Mouse (Mus musculus) spleen, adult 12 weeks (tissue): Measurements from ENCODE around the gene P3h1.
A peak's percentile ranks its signal among the peaks of the same experiment; 100 is the strongest.

Source experiments
- DNase-seq: peaks from one replicate; pipeline ENCODE4 v3.0.0; 2022; ENCODE audit warnings: low spot score

The P3h1 gene

DNA sequence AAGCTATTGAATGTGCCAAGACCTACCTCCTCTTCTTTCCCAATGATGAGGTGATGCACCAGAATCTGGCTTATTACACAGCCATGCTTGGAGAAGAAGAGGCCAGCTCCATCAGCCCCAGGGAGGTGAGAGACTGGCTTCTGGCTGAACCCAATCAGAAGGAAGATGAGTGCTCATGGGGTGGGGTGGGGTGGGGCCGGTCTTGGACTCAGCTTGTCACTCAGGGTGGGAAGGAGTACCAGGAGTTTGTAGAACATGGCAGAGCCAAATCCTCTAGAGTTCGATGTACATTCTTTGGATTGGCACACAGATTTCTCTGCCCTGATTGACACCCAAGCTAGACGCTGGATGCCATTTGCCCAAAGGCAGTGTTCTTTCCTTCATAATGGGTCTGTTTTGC is 5.9 kb downstream of the P3h1 start:
- no peak for DNase-seq

DNA sequence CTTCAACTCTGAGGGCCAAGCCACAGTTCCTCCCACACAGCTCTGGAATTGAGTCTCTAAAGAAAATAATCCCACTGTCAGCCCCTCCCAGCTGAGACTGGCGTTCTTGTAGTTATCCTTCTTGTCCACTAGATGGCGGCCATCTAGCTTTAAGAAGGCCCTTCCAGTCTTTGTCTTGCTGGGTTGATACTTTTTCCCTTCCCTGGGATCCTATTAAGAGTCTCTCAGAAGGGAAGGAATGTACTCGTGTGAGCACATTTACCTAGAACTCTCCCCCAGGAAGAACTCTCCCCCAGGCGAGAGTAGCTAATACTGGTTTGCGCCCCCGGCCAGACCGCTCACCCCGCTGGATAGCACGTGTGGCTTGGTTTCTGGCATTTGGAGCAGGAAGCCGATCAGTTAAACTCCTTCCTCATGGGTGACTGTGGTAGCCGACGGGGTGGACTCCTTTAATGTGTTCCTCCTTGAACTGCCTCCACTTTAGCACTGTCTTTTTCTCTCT is 6.5 kb downstream of the P3h1 start:
- peak; percentile 29 for DNase-seq

DNA sequence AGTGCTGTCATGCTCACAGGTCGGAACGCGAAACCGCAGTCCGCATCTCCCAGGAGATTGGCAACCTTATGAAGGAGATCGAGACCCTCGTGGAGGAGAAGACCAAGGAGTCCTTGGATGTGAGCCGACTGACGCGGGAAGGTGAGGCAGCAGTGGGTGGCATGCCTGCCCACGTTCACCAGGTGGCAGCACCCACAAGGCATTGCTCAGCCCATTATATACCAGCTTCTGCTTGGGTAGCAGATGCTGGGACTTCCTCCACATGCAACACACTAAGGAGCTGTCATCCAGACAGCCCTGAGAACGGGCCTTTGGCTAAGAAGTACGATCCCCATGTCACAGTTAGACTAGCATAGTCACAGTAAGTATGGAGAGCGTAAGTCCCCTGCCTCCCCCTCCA is 8.9 kb downstream of the P3h1 start:
- no peak for DNase-seq

DNA sequence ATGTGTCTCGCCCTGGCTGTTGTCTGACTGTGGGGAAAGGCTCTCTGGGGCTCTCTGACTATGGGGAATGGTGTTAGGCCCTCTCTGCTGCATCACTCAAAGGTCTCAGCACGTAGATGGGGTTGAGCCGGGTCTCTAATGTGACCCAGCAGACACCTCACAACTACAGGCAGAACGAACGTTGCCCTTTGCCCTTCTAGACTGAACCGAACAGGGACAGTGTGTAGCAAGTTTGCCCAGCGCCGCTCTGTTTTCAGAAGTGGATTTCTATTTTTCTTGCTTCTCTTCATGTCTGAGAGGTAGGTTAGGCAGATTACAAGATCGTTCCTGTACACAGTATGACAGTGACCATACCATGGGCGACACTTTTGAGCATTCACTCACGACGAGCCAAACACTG is 9.9 kb downstream of the P3h1 start:
- DNase-seq, result no peak

DNA sequence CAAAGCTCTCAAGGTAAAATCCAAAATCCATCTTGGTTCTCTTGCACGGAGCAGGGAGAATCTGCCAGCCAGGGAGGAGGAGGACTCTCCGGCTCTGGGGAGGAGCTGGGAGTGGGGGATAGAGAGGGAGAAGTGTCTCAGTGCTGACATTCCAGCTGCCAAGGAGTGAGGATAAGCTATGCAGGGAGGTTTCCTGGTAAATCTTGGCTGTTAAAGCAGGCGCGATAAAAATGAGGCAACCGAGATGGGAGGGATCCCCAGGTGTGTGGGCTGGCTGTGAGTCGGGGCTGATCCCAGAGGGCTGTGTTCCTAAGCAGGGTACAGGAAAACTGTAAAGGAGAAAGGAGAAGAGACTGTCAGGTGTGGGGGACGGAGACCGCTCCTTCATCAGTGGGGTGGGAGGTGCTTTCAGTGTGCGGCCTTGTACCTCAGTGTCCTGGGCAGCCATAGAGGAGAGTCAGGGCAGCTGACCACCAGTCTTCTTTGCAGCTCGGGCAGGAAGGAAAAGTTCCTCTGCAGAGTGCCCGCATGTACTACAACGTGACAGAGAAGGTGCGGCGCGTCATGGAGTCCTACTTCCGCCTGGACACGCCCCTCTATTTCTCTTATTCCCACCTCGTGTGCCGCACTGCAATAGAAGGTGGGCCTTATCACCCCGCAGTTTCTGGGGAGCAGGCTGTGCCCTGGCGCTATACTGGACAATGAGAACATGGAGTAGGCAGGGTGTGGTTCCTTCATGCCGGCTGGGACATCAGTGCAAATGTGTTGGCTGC is 11.9 kb downstream of the P3h1 start:
- DNase-seq, result no peak

DNA sequence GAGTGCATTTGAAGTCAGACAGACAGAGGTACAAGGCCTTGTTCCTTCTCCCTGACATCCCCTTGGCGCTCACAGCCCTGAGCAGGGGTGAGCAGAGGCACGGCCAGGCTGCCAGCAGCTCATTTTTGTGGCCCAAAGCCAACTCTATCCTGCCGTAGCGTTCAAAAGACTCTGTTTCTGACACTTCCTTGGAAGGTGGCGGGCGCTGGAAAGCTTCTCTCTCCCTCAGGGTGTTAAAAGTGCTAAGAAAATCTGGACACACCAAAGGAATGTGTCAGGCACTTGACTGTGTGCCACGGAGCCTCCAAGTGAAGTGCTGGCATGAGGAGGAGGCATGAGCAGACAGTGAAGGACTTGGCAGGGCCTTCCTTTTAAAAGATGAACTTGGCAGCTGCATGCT is 12.8 kb downstream of the P3h1 start:
- no peak for DNase-seq

DNA sequence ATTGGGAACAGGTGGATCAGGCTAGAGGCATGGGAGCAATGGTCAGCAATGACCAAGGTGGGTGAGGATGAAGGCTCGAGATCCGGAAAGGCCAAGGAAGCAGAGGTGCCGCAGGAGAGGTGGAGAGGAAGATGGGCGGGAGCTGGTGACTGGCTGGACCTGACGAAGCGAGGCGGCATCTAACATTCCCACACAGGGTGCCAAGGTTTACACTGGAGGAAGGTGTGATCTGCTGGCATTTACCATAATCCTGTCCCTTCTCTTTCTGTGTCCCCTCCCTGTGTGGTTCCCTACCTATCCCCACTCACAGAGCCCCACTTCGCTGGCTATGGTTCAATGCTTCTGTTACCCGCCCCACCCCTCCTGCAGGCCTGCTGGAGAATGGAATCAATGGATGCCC is 13.2 kb downstream of the P3h1 start:
- no peak for DNase-seq

DNA sequence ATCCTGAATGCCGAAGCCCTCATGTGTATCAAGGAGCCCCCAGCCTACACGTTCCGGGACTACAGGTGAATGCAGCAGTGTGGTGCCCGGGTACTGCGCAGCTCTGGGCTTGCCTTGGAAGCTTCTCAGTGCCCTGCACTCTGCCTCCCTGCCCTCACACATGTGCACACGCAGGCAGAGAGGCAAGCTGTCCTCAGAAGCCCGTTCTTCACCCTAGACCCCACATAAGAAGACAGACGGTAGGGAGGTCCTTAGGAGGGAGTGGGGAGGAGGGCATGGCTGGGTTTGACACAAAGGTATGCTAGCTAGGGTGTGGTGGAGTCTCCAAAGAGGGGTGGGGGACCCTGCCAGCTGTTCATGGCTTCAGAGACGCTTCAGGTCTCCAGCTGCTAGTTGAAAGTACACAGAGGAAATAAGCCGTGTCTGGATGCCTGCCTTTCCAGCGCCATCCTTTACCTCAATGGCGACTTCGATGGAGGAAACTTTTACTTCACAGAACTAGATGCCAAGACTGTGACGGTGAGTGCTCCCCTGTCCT is 14.0 kb downstream of the P3h1 start:
- no peak for DNase-seq

DNA sequence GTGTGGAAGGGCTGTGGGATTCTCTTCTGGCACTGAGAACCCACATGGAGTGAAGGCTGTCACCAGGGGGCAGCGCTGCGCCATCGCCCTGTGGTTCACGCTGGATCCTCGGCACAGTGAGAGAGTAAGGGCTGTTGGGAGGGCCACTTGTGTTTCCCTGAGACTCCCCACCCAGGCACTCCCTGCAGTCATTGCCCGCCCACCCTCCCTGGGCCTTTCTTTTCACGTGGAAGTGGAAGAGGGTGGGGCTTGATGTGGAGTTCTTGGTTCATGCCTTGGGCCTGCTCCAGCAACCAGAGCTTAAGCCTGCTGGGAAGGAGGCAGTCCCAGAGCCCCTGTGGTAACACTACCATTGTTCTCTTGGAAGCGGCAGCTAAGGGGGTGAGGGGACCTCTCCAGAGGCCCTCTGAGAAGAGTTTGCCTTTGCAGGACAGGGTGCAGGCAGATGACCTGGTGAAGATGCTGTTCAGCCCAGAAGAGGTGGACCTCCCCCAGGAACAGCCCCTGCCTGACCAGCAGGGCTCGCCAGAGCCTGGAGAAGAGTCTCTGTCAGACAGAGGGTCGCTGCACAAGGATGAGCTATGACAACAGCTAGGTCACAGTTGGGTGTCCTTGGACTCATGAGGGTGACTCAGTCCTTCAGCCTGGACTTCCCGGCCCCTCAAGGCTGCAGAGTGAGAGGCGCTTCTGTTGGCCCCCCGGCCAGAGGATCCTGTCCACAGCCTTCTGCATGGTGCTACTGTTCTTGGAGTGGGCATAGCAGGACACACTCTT is 14.9 kb downstream of the P3h1 start:
- peak; percentile 29 for DNase-seq

DNA sequence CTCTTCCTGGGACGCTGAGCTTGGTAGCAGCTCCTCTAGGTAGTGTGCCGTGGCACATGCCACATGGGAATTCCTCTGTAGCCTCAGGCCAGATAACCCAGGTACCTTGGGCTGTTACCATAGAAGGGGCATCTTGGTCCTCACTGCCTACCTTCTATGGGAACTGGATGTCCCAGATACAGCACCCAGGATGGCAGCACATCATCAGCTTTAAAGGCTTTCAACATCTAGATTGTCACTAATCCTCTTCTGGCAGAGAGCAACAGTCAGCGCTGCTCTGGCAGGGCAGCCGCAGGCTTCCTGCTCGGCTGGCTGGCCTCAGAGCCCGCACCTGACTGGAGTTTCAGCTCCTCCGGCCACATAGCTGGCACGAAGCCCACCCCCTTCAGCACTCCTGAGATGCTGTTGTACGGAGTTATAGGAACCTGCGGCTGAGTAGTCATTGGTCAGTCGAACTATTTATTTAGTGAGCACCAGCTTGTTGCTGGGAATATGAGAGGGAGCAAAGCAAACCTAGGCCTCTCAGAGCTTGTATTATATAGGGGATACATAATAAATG is 15.8 kb downstream of the P3h1 start:
- no peak for DNase-seq

DNA sequence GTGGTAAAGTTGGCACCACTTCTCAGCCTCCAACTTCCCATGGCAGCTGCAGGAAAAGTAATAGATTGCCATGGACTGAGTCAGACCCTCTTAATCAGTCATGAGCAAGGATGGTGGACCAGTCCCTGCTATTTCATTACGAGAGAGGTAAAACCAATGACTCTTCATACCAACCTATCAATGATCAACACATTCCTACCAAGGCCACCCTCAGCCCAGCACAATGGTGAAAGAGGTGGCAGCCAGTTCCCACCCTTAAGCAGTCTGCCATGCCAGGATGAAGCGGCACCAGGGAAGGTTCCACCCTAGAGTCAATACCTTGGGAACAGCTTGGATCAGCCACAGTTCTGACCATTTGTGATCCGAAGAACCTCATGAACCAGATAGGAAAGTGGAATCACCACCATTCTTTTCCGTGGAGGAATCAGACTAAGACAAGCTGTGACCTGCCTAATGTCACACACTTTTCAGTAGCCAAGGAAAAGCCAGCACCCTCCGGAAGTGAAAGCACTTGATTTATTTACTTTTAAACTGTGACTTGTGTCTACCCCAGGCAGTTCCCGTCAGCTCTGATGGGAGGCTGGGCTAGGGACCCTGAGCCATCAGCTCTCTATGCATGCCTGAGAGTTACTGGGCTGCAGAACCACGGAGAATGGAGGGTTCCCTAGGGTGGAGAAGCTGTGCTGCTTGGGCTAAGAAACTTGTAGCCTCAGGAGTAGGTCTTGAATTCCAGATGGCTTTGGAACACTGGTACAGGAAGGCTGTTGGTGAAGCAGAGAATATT is 19.5 kb downstream of the P3h1 start:
- DNase-seq, result no peak

DNA sequence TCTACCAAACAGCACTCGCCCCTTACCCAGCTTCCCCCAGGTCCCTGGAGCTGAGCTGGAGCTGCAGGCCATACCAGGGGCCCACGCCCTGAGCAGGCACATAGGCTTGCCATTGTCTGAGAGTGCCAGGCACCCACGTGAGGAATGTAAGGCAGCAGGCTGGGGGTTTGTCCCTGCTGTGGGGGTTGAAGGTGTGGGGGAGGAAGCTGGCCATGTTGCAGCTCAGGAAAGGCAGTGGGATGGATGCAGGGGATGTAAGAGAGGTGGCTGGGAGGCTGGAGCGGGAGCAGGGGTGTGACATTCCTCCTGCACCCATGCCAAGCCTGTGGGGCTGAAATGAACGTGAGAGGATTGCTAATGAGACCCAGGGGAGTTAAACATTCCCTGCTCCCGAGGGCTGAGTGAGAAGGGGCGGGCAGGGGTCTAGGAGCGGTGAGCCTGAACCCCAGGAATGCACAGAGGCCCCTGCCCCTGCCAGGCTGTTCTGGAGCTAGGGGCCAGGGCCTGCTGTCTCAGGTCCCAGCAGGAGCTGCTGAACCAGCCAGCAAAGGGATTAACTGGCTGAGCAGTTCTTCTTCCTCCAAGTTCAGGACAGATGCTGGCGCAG is 21.4 kb downstream of the P3h1 start:
- DNase-seq, result no peak

DNA sequence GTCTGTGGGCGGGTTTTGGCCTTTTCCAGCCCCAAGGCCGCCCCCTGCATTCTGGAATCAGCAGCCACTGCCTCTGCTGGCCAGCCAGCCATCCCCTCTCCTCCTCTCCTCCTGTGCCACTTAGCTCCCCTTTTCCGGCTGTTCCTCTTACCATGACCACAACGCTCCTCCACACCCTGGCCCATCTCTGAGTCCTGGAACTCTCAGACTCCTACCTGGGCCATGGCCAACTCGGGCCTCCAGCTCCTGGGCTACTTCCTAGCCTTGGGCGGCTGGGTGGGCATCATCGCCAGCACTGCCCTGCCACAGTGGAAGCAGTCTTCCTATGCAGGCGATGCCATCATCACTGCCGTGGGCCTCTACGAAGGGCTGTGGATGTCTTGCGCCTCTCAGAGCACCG is 22.6 kb downstream of the P3h1 start, which contains the start of gene Cldn19:
Gene Cldn19, plus strand, starts transcription at position 64 of the 400 bp plus-strand sequence.
- DNase-seq, result no peak

DNA sequence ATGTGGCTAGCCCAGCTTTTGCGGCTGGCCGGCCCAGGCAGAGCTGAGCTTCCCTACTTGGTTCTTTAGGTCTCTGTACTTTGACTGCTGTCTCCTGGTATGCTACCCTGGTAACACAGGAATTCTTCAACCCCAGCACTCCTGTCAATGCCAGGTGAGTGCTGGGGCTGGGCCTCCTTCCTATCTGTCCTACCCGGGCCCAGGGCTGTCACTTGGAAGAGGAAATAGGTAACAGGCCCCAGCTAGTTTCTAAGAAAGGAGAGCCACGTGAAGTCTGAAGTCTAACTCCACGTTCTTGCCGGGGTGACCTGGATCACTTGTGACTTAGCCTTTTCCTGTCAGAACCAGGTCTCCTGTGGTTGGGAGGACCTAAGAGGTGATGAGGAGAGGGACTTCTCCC is 24.4 kb downstream of the P3h1 start:
- no peak for DNase-seq

DNA sequence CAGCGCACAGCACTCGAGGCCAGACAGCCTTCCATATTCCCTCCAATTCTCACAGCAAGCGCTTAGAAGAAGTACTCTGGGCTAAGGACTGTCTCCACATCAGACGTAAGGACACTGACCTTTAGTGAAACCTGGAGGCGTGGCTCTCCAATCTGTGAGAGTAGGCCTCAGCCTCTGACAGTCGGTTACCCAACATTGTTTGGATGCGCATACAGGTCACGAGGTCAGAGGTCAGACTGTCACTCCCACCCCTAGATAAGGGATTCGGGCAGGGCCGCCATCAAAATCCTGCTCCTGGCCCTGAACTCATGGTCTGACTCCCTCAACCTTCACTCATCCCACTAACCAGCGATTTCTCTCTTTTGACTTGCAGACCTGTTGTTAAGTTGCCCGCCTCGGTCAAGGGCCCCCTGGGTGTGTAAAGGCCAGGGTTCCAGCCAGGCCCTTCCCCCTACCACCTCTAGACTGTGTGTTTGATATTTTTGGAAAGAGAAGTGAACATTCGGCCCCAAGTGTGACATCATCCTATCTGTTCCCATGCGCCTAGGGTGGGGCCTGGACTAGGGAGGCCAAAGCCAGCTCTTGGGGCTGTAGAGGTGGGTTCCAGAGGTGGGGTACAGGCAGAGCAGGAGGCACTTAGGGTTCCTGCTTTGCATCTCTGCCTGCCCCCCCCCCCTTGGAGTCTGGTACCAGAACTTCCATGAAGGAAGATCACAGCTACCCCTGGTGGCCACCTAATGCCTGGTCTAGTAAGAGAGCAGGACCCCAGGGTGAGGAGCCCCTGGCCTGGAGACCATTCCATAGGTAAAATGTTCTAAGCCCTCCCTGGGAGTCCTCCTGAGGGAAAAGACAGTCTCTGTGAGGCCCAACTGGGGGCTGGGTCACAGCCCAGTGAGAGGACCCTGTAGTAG is 26.9 kb downstream of the P3h1 start:
- no peak for DNase-seq

DNA sequence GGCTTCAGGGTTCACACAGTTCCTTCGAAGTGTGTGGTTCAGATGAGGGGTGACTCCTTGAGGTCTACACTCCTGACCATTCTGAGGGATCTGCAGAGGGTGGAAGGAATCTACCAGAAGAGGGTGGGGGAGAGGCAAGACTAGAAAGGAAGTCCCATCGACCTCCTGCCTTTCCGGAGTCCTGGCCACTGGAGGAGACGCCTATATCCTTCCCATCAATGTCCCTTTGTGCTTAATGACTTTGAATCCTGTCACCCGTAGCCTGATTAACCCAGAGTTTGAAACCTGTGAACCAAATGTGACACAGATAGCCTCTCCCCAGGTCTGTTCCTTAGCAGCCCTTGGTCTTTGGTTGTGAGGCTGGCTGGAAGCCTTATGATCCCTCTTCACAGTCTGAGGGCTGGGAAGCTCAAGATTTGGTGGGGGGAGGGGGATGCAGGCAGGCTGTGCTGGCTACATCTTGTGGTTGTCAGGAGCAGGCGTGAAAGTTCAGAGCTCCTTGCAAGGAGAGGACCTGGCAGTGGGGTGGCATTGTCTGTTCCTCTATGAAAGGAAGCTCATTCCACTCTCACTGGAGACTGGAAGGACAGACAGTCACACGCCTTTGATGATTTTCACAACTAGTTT is 28.5 kb downstream of the P3h1 start:
- no peak for DNase-seq

DNA sequence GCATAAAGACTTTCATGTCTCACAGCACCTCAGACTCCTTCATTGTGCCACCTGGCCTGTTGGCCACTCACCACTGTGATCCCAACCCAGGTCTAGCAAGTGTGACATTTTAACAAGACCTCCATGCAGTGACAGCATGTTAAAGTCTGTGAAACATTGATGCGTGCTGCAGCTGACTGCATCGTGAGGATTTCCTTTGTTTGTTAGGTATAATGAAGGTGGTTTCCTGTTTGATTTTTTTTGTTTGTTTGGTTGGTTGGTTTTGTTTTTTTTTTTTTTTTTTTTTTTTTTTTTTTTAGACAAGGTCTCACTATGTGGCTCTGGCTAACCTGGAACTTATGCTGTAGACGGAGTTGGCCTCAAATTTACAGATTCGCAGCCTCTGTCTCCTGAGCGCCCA is 29.8 kb downstream of the P3h1 start:
- no peak for DNase-seq

DNA sequence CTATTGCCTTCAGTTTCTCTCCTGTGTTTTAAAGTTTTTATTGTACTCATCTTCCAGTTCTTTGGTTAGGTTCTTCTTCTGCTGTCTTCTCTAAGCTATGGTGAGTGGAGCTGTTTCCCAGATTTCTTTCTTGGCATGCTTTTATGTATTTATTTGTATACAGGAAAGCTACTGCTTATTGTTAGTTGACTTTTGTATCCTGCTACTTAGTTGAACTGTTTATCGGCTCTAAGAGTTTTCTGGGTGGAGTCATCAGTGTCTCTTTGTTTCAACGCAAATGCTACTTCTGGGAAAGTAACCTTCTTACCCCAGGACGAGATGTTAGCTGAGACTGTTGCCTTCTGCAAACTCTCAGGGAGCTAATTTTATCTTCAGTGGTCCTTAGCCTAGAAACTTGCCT is 30.7 kb downstream of the P3h1 start:
- no peak for DNase-seq

DNA sequence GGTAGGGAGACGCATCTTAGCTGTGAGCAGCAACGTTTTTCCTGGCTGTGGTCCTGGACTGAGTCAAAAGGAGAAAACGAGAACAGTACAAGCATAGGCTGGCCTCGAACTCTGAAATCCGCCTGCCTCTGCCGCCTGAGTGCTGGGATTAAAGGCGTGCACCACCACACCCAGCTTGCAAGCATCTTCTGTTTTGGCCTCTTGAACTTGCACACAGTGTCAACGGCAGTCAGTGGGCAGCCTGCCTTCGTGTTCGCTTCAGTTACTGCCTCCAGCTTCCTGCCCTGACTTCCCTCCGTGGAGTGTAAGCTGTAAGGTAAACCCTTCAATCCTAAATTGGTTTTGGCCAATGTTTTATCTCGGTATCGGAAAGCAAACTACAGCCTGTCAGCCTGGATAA is 33.9 kb downstream of the P3h1 start:
- no peak for DNase-seq

DNA sequence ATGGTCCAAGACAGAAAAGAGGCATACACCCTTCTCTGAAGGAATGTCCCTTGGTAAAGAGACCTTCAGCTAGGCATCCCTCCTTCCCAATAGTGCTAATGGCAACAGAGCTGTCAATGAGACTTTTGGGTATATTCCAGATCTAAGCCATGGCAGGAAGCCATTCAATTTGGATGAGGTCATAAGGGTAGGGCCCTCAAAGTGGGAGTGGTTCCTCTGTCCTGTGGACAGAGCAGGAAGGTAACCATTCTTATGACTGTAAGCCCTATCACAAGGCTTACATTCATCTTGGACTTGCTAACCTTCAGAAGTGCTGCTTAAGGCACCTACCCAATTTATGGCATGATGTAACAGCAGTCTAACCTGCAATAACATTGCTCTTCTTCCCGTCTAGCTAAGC is 41.9 kb downstream of the P3h1 start:
- no peak for DNase-seq
